Mouse (Mus musculus) urinary bladder, postnatal 36 days (tissue): ENCODE measurements at regions not wholly inside any gene's neighbourhood (a gene's known extent, or its start where the extent isn't known, plus 50 kb on each side); places are given as distances from the start of the nearest gene placed in this dataset.

Source experiments
- DNase-seq, 2 experiments: peaks; one replicate each; pipeline ENCODE4 v3.0.0; 2022; ENCODE audit warnings: low spot score in 2 of 2, mixed read lengths in 1 of 2

GRCm38 (mm10) chr10:95124476-95124875 is 179.8 kb upstream of the Plxnc1 start:
- DNase-seq = no peak

GRCm38 (mm10) chr10:95120007-95120406 is 175.4 kb upstream of the Plxnc1 start:
- no peak for DNase-seq

- no peak for DNase-seq
These were observed 174.2 kb upstream of the Plxnc1 start for GRCm38 (mm10) chr10:95118786-95119351.

GRCm38 (mm10) chr10:95117731-95118212 is 173.1 kb upstream of the Plxnc1 start:
- DNase-seq = no peak

GRCm38 (mm10) chr10:95117041-95117730 is 172.6 kb upstream of the Plxnc1 start:
- DNase-seq = no peak

- DNase-seq = no peak
These were observed 172.0 kb upstream of the Plxnc1 start for GRCm38 (mm10) chr10:95116579-95117011.

- no peak for DNase-seq
These were observed 168.3 kb upstream of the Plxnc1 start for GRCm38 (mm10) chr10:95112837-95113388.

GRCm38 (mm10) chr10:95112231-95112774 is 167.7 kb upstream of the Plxnc1 start:
- DNase-seq = no peak

- DNase-seq = no peak
These were observed 166.2 kb upstream of the Plxnc1 start for GRCm38 (mm10) chr10:95110786-95111185.

GRCm38 (mm10) chr10:95109576-95109975 is 164.9 kb upstream of the Plxnc1 start:
- peak in 1 of 2 experiments; percentile 7 for DNase-seq

GRCm38 (mm10) chr10:95107532-95108251 is 163.1 kb upstream of the Plxnc1 start:
- no peak for DNase-seq

GRCm38 (mm10) chr10:95103808-95104207 is 159.2 kb upstream of the Plxnc1 start:
- DNase-seq = peak in 1 of 2 experiments; percentile 13

- DNase-seq = no peak
These were observed 158.3 kb upstream of the Plxnc1 start for GRCm38 (mm10) chr10:95102981-95103380.

GRCm38 (mm10) chr10:95099906-95100305 is 155.3 kb upstream of the Plxnc1 start:
- DNase-seq = peak in 1 of 2 experiments; percentile 48

- no peak for DNase-seq
These were observed 151.2 kb upstream of the Plxnc1 start for GRCm38 (mm10) chr10:95095847-95096246.

- DNase-seq = no peak
These were observed 150.1 kb upstream of the Plxnc1 start for GRCm38 (mm10) chr10:95094771-95095170.

GRCm38 (mm10) chr10:95093266-95093665 is 148.6 kb upstream of the Plxnc1 start:
- no peak for DNase-seq

- DNase-seq = no peak
These were observed 146.5 kb upstream of the Plxnc1 start for GRCm38 (mm10) chr10:95091086-95091485.

GRCm38 (mm10) chr10:95090641-95091040 is 146.0 kb upstream of the Plxnc1 start:
- DNase-seq = no peak

- DNase-seq = no peak
These were observed 145.4 kb upstream of the Plxnc1 start for GRCm38 (mm10) chr10:95090035-95090434.

GRCm38 (mm10) chr10:95087864-95088570 is 143.4 kb upstream of the Plxnc1 start:
- DNase-seq = peak; percentile 9 to 47
